Mouse (Mus musculus): ENCODE measurements around the gene Tceanc2. TPM values are rescaled to one million over a fixed set of nuclear protein-coding genes. Genes with fewer than 3 reads are reported as not detected.
A peak's percentile ranks its signal among the peaks of the same experiment; 100 is the strongest.

Tceanc2 gene
- polyA plus RNA-seq, 1 experiment, result 33.5 TPM

DNA sequence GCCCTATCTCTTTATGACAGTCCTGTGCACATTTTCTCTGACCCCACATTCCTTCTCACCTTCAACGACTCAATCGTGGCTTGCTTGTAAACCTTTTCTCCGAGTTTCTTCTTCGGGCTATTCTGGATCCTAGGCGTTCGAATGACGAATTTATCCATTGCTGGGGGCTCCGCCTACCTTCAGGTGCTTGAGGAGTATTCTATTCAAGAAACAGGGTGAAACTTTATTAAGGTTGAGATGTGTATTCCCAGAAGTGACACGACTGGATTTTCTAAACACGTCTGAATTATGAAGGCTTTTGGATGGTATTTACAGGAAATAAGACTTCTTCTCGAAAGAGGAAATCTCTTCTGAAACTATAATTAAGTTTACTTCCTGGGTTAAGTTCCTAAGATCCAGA lies 1.4 kb downstream of the Tceanc2 start:
- WGBS, result 18% methylated on average over 11 of the region's 11 CpGs

DNA sequence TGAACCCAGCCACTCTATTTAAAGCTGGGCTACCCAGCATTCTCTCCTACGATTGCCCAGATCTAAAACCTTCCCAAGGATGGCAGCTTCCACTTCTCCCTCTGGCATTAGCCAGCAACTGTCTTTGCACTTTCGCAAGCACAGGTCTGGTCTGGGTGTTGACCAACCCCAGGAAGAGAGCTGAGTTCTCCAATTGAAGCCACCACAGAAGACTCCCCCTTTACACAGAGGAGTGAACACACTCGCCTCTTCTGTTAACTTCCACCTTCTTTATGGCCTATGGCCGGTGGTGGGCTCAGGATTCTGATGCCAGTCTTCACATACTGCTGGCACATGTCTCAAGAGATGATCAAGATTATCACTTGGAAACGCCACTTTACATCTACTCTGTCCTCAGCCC lies 11.1 kb downstream of the Tceanc2 start:
- no peak for TF ChIP-seq POLR2A (IDR thresholded peaks at IDR 0.05; ENCODE audit: borderline replicate concordance, control insufficient read depth, low read depth, low read length)
- no peak for TF ChIP-seq CTCF (IDR thresholded peaks at IDR 0.05; ENCODE audit: control insufficient read depth, insufficient read depth, low read length)
- Histone ChIP-seq H3K4me3 (replicated peaks; ENCODE audit: control insufficient read depth, low read depth, low read length) (no peak overlapping the region), H3K4me1 (ENCODE audit: control insufficient read depth, insufficient read depth, low read length) (no peaks in the 10 kb centered on the region), H3K27ac (ENCODE audit: control insufficient read depth, insufficient read depth, low read depth, low read length, poor library complexity) (peak overlapping the region; percentile 19; the same call in 1 of the 2 replicates)
- 37% methylated on average over 5 of the region's 5 CpGs for WGBS

More for the DNA sequence above, 1.4 kb downstream of the Tceanc2 start:
- H3K4me3 ChIP-seq (replicated peaks; ENCODE audit: control insufficient read depth, low read depth, low read length), result peak overlapping the region; percentile 78
- no peak for TF ChIP-seq CTCF (IDR thresholded peaks at IDR 0.05; ENCODE audit: control insufficient read depth, insufficient read depth, low read length)
- peak overlapping the region; percentile 99; the same call in 1 of the 2 replicates for H3K27ac ChIP-seq (ENCODE audit: control insufficient read depth, insufficient read depth, low read depth, low read length, poor library complexity)
- no peaks in the 10 kb centered on the region; the same call in 1 of the 2 replicates for H3K4me1 ChIP-seq (ENCODE audit: control insufficient read depth, insufficient read depth, low read length)

DNA sequence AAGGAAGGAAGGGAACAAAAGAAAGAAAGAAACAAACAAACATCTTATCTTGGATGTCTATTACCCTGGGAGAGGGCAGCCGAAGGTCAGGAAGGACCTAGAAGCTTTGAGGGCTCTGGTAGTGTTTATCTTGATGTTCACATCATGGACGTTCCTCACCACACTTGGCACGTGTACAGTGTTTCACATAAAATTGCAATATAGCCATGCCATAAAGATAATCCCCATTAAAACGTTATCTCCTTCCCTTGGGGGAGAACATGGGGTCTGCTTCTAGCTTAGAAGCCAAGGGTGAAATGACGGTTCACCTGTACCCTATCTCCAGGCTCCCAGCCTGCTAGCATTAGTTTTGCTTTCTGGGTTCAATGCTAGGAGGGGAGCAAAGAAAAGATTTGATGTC lies 12.2 kb downstream of the Tceanc2 start:
- WGBS, result 44% methylated on average over 5 of the region's 5 CpGs
- H3K4me1 ChIP-seq (ENCODE audit: control insufficient read depth, insufficient read depth, low read length), result no peaks in the 10 kb centered on the region
- no peak overlapping the region for H3K4me3 ChIP-seq (replicated peaks; ENCODE audit: control insufficient read depth, low read depth, low read length)
- H3K27ac ChIP-seq (ENCODE audit: control insufficient read depth, insufficient read depth, low read depth, low read length, poor library complexity), result no peak overlapping the region
- TF ChIP-seq CTCF (IDR thresholded peaks at IDR 0.05; ENCODE audit: control insufficient read depth, insufficient read depth, low read length) (no peak), POLR2A (IDR thresholded peaks at IDR 0.05; ENCODE audit: borderline replicate concordance, control insufficient read depth, low read depth, low read length) (no peak)

DNA sequence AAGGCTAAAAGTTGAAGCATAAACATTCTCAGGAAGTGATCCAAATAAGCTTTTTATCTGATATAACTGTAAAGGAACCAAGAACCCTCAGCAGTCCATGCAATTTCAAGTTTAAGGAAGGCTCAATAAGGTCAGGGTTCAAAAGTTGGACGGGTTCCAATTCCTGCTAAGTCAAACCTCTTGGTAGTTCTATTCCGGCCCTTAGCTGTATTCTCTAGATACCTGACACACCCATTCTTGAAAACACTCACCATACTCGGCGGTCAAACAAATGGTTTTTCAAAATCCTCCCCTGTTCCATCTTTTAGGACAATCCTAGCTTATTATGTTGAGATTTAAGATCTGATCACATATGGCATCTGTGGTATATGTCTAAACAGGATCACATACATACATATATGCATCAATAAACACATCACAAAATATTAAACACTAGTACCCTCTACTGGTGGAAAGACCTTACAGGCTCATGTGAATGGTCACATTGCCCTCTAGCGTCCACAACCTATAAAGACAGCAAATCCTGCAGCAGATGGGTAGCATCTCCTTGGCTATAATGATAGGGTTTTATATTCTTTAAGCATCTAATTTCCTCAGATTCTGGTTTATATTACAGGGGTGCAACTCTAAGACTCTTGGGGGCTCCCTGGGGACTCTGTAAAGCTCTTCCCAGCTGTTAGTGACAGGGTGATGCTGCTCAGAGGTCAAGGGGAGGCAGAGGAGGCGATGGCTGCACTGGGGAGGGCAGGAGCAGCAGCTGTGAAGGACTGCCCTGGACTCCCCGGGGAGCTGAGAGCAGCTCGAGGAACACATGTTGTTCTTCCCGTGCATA lies 14.9 kb downstream of the Tceanc2 start:
- Histone ChIP-seq H3K4me3 (replicated peaks; ENCODE audit: control insufficient read depth, low read depth, low read length) (no peak overlapping the region), H3K27ac (ENCODE audit: control insufficient read depth, insufficient read depth, low read depth, low read length, poor library complexity) (no peak overlapping the region), H3K4me1 (ENCODE audit: control insufficient read depth, insufficient read depth, low read length) (no peaks in the 10 kb centered on the region)
- TF ChIP-seq POLR2A (IDR thresholded peaks at IDR 0.05; ENCODE audit: borderline replicate concordance, control insufficient read depth, low read depth, low read length) (peak; percentile 21; the same call in 1 of the 2 replicates), CTCF (IDR thresholded peaks at IDR 0.05; ENCODE audit: control insufficient read depth, insufficient read depth, low read length) (peak; percentile 46)
- 44% methylated on average over 9 of the region's 9 CpGs for WGBS

DNA sequence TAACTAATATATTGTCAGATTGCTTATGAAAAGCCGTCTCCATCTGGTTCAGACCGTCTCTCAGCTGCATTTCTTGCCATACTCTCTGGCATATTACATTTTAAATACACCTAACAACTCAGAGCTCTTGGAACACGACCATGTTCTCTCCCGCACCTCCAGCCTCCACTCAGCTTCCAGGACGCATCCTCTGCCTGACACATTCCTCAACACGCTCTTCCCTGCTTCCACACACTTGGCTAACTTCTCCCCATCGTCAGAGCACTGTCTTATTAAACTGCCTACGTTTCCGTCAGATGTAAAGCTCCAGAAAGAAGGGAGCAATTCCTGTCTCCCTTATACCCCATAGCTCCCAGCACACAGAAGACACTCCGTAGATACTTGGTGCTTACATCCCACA lies 15.6 kb downstream of the Tceanc2 start:
- Histone ChIP-seq H3K4me3 (replicated peaks; ENCODE audit: control insufficient read depth, low read depth, low read length) (no peak overlapping the region), H3K4me1 (ENCODE audit: control insufficient read depth, insufficient read depth, low read length) (no peaks in the 10 kb centered on the region), H3K27ac (ENCODE audit: control insufficient read depth, insufficient read depth, low read depth, low read length, poor library complexity) (no peak overlapping the region)
- WGBS, result 87% methylated on average over 10 of the region's 10 CpGs
- no peak for TF ChIP-seq CTCF (IDR thresholded peaks at IDR 0.05; ENCODE audit: control insufficient read depth, insufficient read depth, low read length)
- no peak for TF ChIP-seq POLR2A (IDR thresholded peaks at IDR 0.05; ENCODE audit: borderline replicate concordance, control insufficient read depth, low read depth, low read length)

DNA sequence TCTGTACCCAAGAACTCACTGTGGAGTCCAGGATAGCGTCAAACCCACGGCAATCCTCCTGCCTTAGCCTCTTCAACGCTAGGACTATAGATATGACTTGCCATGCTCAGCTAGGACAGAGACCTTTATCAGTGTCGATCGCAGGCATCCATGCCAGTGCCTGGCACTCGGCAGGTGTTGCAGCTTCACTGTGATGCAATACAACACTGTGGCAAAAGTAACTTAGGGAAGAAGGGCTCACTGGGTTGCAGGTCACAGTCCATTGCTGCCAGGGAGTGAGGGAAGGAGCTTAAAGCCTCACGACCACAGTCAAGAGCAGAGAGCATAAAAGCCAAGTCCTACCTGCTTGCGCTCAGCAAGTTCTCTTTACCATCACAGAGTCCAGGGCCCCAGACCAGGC lies 18.7 kb downstream of the Tceanc2 start:
- no peaks in the 10 kb centered on the region for H3K4me1 ChIP-seq (ENCODE audit: control insufficient read depth, insufficient read depth, low read length)
- WGBS, result 75% methylated on average over 8 of the region's 8 CpGs
- no peak overlapping the region for H3K27ac ChIP-seq (ENCODE audit: control insufficient read depth, insufficient read depth, low read depth, low read length, poor library complexity)
- no peak overlapping the region for H3K4me3 ChIP-seq (replicated peaks; ENCODE audit: control insufficient read depth, low read depth, low read length)
- no peak for TF ChIP-seq CTCF (IDR thresholded peaks at IDR 0.05; ENCODE audit: control insufficient read depth, insufficient read depth, low read length)
- no peak for TF ChIP-seq POLR2A (IDR thresholded peaks at IDR 0.05; ENCODE audit: borderline replicate concordance, control insufficient read depth, low read depth, low read length)

DNA sequence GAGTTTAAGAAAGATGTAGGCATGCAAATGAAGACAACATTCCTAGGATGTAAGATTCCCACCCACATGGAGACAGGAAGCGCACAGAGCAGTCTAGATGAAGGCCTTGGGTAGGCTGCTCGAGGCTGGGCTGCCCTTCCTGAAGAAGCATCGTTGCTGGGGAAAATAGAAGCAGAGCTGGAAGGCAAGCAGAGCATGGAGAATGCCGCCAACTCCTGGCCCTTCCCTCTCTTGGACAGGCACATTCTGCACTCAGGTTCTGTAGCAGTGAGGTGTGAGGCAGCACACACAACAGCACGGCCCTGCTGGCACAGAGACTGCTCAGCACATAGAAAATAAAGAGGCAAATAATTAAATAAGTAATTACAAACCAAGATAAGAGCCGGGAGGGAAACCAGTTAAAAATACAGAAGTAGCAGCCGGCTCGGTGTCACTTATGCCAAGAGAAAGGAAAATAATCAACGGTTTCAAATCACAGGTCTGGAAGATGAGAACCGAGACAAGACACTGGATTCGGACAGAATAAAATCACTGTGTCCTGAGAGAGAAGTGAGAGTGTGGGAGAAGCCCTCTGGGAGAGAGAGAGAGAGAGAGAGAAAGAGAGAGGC lies 19.6 kb downstream of the Tceanc2 start:
- no peak for TF ChIP-seq CTCF (IDR thresholded peaks at IDR 0.05; ENCODE audit: control insufficient read depth, insufficient read depth, low read length)
- Histone ChIP-seq H3K4me3 (replicated peaks; ENCODE audit: control insufficient read depth, low read depth, low read length) (no peak overlapping the region), H3K27ac (ENCODE audit: control insufficient read depth, insufficient read depth, low read depth, low read length, poor library complexity) (no peak overlapping the region), H3K4me1 (ENCODE audit: control insufficient read depth, insufficient read depth, low read length) (no peaks in the 10 kb centered on the region)
- 85% methylated on average over 11 of the region's 11 CpGs for WGBS

DNA sequence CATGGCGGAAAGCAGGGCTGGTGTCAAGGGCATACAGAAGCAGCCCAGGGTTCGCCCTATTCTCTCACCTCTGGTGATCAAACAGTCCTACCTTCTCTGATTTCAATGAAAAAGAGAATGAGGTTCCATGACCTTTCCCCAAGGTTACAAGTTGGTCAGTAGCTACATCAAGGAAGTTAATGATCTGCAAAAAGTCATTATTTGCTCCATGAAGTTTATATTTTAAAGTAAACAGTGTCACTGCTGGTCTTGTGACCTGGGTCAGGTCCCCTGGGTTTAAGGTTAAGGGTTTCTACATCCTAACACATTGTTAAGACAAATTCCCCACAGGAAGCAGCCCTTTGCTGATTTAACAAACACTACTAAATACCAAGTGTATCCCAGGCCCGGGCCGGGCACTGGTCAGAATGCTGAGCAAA lies 21.9 kb downstream of the Tceanc2 start:
- no peak overlapping the region for H3K27ac ChIP-seq (ENCODE audit: control insufficient read depth, insufficient read depth, low read depth, low read length, poor library complexity)
- H3K4me1 ChIP-seq (ENCODE audit: control insufficient read depth, insufficient read depth, low read length), result no peaks in the 10 kb centered on the region
- TF ChIP-seq CTCF (IDR thresholded peaks at IDR 0.05; ENCODE audit: control insufficient read depth, insufficient read depth, low read length) (no peak), POLR2A (IDR thresholded peaks at IDR 0.05; ENCODE audit: borderline replicate concordance, control insufficient read depth, low read depth, low read length) (no peak)
- no peak overlapping the region for H3K4me3 ChIP-seq (replicated peaks; ENCODE audit: control insufficient read depth, low read depth, low read length)
- 95% methylated on average over 4 of the region's 4 CpGs for WGBS

All from bone marrow, adult 2 months (tissue).